Mouse (Mus musculus): Measurements from ENCODE around the gene Rrp9. TPM values are rescaled to one million over a fixed set of nuclear protein-coding genes. Genes with fewer than 3 reads are reported as not detected.
"Not testable (repeated sequence)": the region's sequence is repeated elsewhere in the genome, so short reads cannot be mapped to it uniquely, and the experiment has no call there.

Gene Rrp9
- total and polyA plus RNA-seq, 3 experiments = 120 to 326 (median 130) TPM

DNA sequence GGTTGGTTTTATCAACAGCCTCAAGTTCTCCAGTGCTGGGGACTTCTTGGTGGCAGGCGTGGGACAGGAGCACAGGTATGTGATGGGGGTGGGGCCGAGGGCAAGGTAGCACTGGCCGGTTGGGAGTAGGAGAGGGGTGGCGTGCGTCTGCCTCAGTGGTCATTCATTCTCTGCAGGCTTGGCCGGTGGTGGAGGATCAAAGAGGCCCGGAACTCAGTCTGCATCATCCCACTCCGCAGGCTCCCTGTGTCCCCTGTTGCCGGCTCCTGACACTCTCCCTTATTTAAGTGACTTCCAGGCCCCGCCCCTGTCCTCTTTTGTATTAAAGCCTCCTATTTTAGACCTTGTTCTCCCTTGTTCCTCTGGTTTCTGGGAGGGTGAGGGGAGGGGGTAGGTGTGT, 9.3 kb downstream of the Rrp9 start:
- no peak overlapping the region for H3K4me2 ChIP-seq (ENCODE audit: insufficient read depth, low read depth, poor library complexity, severe bottlenecking)
- H3K4me3 ChIP-seq (replicated peaks in 1 of 3; ENCODE audit: low read depth in 2 of 3, low read length in 2 of 3, poor library complexity in 1 of 3) = no peak overlapping the region
- dilution Hi-C loops (cut with MboI; ENCODE audit: extremely low pct_ligation_motif_present, extremely low pct_unique_long_range_greater_than_20kb, low sequenced_read_pairs) (no loop called here), in situ Hi-C loops (cut with MboI; ENCODE audit: low pct_ligation_motif_present, low pct_unique_long_range_greater_than_20kb, low sequenced_read_pairs) (no loop called here)
- no peaks in the 10 kb centered on the region for H3K79me2 ChIP-seq (replicated peaks; ENCODE audit: control insufficient read depth, extremely low read depth, insufficient read depth, poor library complexity, severe bottlenecking)
- H3K27me3 ChIP-seq (replicated peaks) = no peaks in the 10 kb centered on the region
- peaks cover 51 to 68% of the 10 kb centered on the region in 2 experiments for H3K36me3 ChIP-seq (replicated peaks in 1 of 2; ENCODE audit: control insufficient read depth in 1 of 2, insufficient read depth in 1 of 2, low read length in 1 of 2)
- no peaks in the 10 kb centered on the region for H3K9me3 ChIP-seq (replicated peaks; ENCODE audit: low read length)
- no peak overlapping the region for H3K27ac ChIP-seq (ENCODE audit: insufficient read depth, low read depth)
- no peak overlapping the region for H3K9ac ChIP-seq (ENCODE audit: insufficient read depth, low read depth)
- DNase-seq (ENCODE audit: extremely low read depth) = no peak
- TF ChIP-seq ZKSCAN1 (IDR thresholded peaks at IDR 0.05; ENCODE audit: borderline replicate concordance, low read depth, low read length) (no peak), USF2 (conservative IDR thresholded peaks at IDR 0.05; ENCODE audit: low read depth, low read length) (no peak), IRF4 (IDR thresholded peaks at IDR 0.05; ENCODE audit: low read depth, low read length) (no peak), CHD2 (IDR thresholded peaks at IDR 0.05; ENCODE audit: low read length) (no peak)
- H3K4me1 ChIP-seq (ENCODE audit: control insufficient read depth in 1 of 2, insufficient read depth in 2 of 2) = peaks cover 0 to 12% of the 10 kb centered on the region in 2 experiments; a peak in 2 of 4 replicates

DNA sequence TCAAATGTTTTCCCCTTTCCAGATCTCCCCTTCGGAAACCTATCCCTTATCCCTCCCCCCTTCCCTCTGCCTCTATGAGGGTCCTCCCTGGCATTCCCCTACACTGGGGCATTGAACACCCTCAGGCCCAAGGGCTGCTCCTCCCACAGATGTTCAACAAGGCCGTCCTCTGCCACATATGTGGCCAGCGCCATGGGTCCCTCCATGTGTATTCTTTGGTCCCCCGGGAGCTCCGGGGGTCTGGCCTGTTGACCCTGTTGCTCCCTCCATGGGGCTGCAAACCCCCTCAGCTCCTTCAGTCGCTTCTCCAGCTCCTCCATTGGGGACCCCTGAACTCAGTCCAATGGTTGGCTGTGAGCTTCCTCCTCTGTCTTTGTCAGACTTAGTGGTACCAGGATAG, 11.8 kb downstream of the Rrp9 start:
- H3K27me3 ChIP-seq (replicated peaks); H3K9ac ChIP-seq (ENCODE audit: insufficient read depth, low read depth); H3K4me2 ChIP-seq (ENCODE audit: insufficient read depth, low read depth, poor library complexity, severe bottlenecking); DNase-seq (ENCODE audit: extremely low read depth); dilution Hi-C loops (cut with MboI; ENCODE audit: extremely low pct_ligation_motif_present, extremely low pct_unique_long_range_greater_than_20kb, low sequenced_read_pairs); H3K4me1 ChIP-seq (ENCODE audit: control insufficient read depth in 1 of 2, insufficient read depth in 2 of 2); H3K4me3 ChIP-seq (replicated peaks in 1 of 3; ENCODE audit: low read depth in 2 of 3, low read length in 2 of 3, poor library complexity in 1 of 3); in situ Hi-C loops (cut with MboI; ENCODE audit: low pct_ligation_motif_present, low pct_unique_long_range_greater_than_20kb, low sequenced_read_pairs); H3K9me3 ChIP-seq (replicated peaks; ENCODE audit: low read length); H3K79me2 ChIP-seq (replicated peaks; ENCODE audit: control insufficient read depth, extremely low read depth, insufficient read depth, poor library complexity, severe bottlenecking); H3K27ac ChIP-seq (ENCODE audit: insufficient read depth, low read depth): not testable (repeated sequence)
- H3K36me3 ChIP-seq (replicated peaks in 1 of 2; ENCODE audit: control insufficient read depth in 1 of 2, insufficient read depth in 1 of 2, low read length in 1 of 2) = peaks cover 31 to 48% of the 10 kb centered on the region in 2 experiments

DNA sequence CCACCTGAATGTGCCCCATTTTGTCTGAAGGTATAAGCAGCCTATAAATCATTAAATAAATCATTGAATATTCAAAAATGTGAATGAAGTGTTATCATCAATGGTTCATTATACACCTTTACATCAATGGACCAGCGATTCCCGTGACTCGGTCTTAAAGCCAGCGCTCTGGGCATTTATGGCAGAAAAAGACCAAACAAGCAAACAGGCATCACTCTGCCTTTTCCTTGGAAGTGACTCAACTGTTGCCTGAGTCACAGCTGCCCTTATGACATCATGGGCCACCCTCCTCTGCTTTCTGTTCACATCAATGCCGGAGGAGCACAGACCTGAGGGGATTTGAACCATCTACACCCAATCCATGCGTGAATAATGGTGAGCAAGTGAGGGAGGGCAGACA, 23.9 kb downstream of the Rrp9 start, which contains the start of gene Iqcf1:
Gene Iqcf1, plus strand, starts transcription at position 301 of the 400 bp plus-strand sequence.
- dilution Hi-C loops (cut with MboI; ENCODE audit: extremely low pct_ligation_motif_present, extremely low pct_unique_long_range_greater_than_20kb, low sequenced_read_pairs) = no loop called here
- H3K4me2 ChIP-seq (ENCODE audit: insufficient read depth, low read depth, poor library complexity, severe bottlenecking) = no peak within 1 kb of the TSS

More for the DNA sequence above, 23.9 kb downstream of the Rrp9 start, which contains the start of gene Iqcf1:
- H3K27ac ChIP-seq (ENCODE audit: insufficient read depth, low read depth) = no peak within 1 kb of the TSS
- H3K9ac ChIP-seq (ENCODE audit: insufficient read depth, low read depth) = no peak within 1 kb of the TSS
- no peaks in the 10 kb centered on the region for H3K4me1 ChIP-seq (ENCODE audit: control insufficient read depth in 1 of 2, insufficient read depth in 2 of 2)
- H3K4me3 ChIP-seq (replicated peaks in 1 of 3; ENCODE audit: low read depth in 2 of 3, low read length in 2 of 3, poor library complexity in 1 of 3) = no peak within 1 kb of the TSS
- no peak for DNase-seq (ENCODE audit: extremely low read depth)
- TF ChIP-seq BHLHE40 (IDR thresholded peaks at IDR 0.05; ENCODE audit: low read depth, low read length) (no peak), E2F4 (IDR thresholded peaks at IDR 0.05; ENCODE audit: insufficient replicate concordance, low read depth, low read length) (no peak), MXI1 (IDR thresholded peaks at IDR 0.05; ENCODE audit: low read depth, low read length) (no peak), ETS1 (conservative IDR thresholded peaks at IDR 0.05; ENCODE audit: low read depth, low read length) (no peak), IRF4 (IDR thresholded peaks at IDR 0.05; ENCODE audit: low read depth, low read length) (no peak), ZC3H11A (IDR thresholded peaks at IDR 0.05; ENCODE audit: low read depth, low read length) (no peak), HCFC1 (IDR thresholded peaks at IDR 0.05; ENCODE audit: low read depth, low read length) (no peak), KAT2A (IDR thresholded peaks at IDR 0.05; ENCODE audit: insufficient replicate concordance, low read length) (no peak), ZKSCAN1 (IDR thresholded peaks at IDR 0.05; ENCODE audit: borderline replicate concordance, low read depth, low read length) (no peak), MAX (IDR thresholded peaks at IDR 0.05; ENCODE audit: low read length) (no peak), MEF2A (IDR thresholded peaks at IDR 0.05; ENCODE audit: borderline replicate concordance, low read depth, low read length) (no peak), USF2 (conservative IDR thresholded peaks at IDR 0.05; ENCODE audit: low read depth, low read length) (no peak), MAZ (IDR thresholded peaks at IDR 0.05; ENCODE audit: low read depth, low read length) (no peak), TCF12 (IDR thresholded peaks at IDR 0.05; ENCODE audit: low read depth, low read length) (no peak), CHD1 (IDR thresholded peaks at IDR 0.05; ENCODE audit: low read depth, low read length) (no peak), GABPA (IDR thresholded peaks at IDR 0.05; ENCODE audit: insufficient replicate concordance, low read depth, low read length) (no peak), RAD21 (IDR thresholded peaks at IDR 0.05; ENCODE audit: low read depth, low read length) (no peak)
- H3K36me3 ChIP-seq (replicated peaks in 1 of 2; ENCODE audit: control insufficient read depth in 1 of 2, insufficient read depth in 1 of 2, low read length in 1 of 2) = no peaks in the 10 kb centered on the region
- no peaks in the 10 kb centered on the region for H3K9me3 ChIP-seq (replicated peaks; ENCODE audit: low read length)
- H3K79me2 ChIP-seq (replicated peaks; ENCODE audit: control insufficient read depth, extremely low read depth, insufficient read depth, poor library complexity, severe bottlenecking) = no peaks in the 10 kb centered on the region
- no peaks in the 10 kb centered on the region for H3K27me3 ChIP-seq (replicated peaks)
- in situ Hi-C loops (cut with MboI; ENCODE audit: low pct_ligation_motif_present, low pct_unique_long_range_greater_than_20kb, low sequenced_read_pairs) = no loop called here

All from CH12.LX (cell line).